Mouse (Mus musculus): ENCODE data around the gene Rab42.
A peak's percentile ranks its signal among the peaks of the same experiment; 100 is the strongest.
"Not testable (repeated sequence)": the region's sequence is repeated elsewhere in the genome, so short reads cannot be mapped to it uniquely, and the experiment has no call there.

Gene Rab42

DNA sequence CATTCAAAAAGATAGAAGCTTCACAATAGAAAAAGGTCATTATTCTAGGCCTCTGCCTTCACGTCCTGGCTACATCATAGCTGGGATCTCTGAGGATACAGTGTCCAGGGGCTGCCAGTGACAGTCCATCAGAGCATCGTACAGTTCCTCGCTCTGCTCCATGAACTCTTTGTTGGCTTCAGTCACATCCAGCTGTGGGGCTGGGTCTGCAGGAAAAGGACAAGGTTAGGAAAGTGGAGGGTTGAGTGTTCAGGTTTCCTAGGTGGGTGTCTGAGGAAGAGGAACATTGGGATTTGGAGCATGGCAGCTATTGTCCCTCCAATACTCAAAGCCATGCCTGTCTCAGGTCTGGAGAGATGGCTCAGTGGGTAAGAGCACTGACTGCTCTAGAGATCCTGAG is 8.6 kb upstream of the Rab42 start:
- no peak for DNase-seq (ENCODE audit: low spot score in 2 of 2)

GRCm38 (mm10) chr4:132311209-132311608 is 8.0 kb upstream of the Rab42 start:
- DNase-seq (ENCODE audit: low spot score in 2 of 2), result no peak

DNA sequence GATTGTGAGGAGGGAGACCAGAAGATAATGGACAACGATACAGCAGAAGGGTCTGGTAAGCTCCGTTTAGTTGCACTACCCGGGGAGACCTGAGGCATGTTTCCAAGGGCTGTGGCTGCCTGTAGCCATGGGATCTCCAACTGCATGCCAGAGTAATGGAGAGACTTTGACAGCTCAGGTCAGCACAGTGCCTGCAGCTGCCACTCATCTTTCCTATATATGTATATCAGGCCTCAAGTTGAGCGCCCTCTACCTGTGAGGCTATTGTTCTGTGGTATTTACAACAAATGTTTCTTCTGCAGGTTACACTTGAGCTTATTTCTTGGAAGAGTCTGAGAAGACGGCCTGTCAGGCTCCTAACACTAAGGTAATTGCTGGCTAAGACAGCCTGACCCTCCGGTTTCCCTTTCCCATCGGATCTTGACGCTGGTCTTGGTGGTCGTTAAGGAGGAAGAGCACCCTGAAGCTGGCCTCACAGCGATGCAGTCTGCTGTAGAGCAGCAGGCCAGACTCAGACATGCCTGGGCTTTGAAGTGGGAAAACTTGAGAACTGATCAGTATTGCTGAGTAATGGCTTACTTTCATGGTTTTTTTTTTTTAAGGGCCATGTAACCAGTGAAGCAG is 6.8 kb upstream of the Rab42 start:
- DNase-seq (ENCODE audit: low spot score in 2 of 2), result peak in 1 of 2 experiments; percentile 28

DNA sequence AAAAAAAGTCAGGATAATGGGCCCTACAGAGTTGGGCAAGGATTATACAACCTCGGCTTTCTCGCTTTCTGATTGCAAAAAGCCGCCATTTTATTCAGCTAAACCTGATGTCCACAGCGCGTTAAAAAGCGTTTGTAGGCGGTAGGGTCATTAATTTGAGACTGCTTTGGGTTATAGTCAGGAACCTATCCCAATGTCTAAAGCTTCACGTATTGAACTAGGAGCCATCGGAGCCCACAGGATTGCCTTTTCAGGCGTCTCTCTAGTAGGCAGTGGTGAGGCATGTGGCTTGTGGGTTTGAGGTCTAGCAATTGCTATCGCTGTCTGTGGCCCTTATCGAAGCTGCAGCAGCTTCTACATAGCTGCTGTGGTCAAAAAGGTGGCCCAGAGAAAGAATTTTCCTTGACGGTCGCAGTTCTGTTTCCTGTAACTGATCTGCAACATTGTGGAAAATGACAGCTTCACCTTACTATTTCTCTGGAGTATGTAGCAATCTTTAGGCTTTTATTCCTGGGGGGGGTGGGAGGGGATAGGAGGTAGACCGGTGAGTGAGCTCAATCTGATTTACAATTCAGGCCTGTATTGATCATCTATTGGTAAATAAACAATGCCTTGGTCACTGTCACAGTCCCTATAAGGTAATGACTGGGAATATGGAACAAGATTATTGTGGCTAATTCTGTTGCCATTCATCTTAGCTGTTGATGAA is 6.1 kb upstream of the Rab42 start:
- DNase-seq (ENCODE audit: low spot score in 2 of 2), result peak in 1 of 2 experiments; percentile 24

- DNase-seq (ENCODE audit: low spot score in 2 of 2), result peak; percentile 69 to 83
Measured at GRCm38 (mm10) chr4:132308437-132309139, 5.4 kb upstream of the Rab42 start.

DNA sequence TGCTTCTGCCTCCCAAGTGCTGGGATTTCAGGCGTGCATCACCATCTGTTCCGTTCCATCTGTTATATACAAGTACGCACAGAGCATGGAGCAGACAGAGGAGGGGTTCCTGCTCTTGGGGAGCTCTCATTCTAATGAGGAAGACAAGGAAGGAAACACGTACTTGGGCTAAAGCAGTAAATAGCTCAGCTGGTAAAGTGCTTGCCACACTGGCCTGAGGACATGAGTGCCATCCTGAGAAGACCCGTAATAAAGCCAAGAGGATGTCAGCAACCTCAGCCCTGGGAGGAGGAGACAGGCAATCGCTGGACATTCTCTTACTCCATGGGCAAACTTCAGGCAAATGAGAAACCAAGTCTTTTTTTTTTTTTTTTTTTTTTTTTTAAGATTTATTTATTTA is 2.8 kb upstream of the Rab42 start:
- DNase-seq (ENCODE audit: low spot score in 2 of 2), result no peak

- no peak for DNase-seq (ENCODE audit: low spot score in 2 of 2)
Measured at GRCm38 (mm10) chr4:132305276-132305675, 2.1 kb upstream of the Rab42 start.

DNA sequence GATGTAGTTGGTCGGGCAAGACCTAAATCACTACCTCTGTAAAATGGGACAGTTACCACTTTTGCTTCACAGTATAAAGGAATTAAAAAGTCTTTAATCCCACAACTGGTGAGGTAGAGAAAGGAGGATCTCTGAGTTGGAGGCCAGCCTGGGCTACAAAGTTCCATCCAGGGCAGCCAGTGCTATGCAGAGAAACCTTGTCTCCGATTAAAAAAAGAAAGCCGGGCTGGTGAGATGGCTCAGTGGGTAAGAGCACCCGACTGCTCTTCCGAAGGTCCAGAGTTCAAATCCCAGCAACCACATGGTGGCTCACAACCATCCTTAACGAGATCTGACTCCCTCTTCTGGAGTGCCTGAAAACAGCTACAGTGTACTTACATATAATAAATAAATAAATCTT is 299 bp upstream of the Rab42 start:
- DNase-seq (ENCODE audit: low spot score in 2 of 2), result not testable (repeated sequence)

- DNase-seq (ENCODE audit: low spot score in 2 of 2), result no peak
Measured at GRCm38 (mm10) chr4:132301965-132302938, 933 bp downstream of the Rab42 start.

DNA sequence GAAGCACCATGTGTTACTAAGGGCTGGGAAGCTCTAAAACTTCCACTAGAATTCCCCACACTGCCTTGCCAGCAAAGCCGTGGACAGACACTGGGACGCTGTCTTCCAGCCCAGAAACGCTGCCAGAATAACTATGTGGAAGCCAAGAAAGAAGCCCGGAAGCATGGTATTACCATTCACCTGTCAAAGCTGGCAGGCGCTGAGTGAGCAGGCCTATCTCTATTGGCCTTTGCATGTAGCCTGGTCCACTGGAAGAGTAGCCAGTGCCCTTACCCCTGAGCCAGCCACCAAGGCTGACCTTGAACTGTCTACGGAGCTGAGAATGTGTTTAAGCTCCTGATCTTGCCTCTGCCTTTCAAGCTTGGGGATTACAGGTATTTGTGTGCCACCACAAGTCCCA is 1.7 kb downstream of the Rab42 start:
- no peak for DNase-seq (ENCODE audit: low spot score in 2 of 2)

GRCm38 (mm10) chr4:132299849-132300248 is 3.3 kb downstream of the Rab42 start:
- DNase-seq (ENCODE audit: low spot score in 2 of 2), result no peak

DNA sequence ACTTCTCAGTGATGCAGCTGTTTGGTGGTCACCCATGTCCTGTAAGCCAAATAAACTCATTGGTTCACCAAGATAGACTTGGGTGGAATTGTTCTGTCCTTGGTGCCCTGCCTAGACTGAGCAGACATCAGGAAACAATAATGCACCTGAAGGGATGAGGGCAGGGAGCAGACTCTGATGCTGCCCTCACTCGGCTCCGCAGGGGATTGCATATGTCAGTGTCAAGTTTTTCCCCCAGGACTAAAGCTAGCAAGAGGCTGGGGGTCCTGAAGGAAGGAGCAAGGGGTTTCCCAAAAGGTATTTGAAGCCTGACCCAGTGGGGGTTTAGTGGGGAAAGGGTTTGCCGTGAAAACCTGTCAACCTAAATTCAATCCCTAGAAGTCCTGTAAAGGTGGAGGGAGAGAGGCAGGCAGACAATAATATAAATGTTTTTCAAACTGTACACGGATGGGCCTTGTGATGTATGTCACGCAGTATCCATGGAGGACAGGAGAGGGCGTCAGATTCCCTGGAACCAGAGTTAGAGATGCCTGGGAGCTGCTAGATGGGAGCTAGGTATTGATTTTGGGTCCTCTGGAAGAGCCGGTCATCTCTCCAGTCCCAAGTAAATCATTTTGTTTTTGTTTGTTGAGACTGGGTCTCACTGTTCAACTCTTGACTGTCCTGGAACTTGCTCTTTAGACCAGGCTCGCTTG is 7.3 kb downstream of the Rab42 start:
- DNase-seq (ENCODE audit: low spot score in 2 of 2), result no peak

GRCm38 (mm10) chr4:132293682-132294240 is 9.4 kb downstream of the Rab42 start:
- no peak for DNase-seq (ENCODE audit: low spot score in 2 of 2)

DNA sequence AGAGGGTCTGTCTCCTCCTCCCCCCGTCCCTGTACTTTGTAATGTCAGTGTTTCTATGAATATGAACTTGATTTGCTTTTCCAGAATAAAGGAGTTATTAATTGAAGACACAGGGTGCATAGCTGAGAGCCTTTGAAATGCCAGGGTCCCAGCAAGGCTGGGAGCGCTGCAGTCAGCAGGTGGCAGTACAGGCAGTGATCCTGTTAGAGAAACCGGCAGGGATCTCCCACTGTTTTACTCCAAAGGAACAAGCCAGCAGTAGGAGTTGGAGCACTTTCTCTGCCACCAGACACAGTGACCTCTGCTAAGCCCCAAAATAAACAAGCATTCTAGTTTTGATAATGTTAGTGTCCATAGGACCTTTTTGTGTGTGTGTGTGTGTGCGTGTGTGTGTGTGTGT is 10.2 kb downstream of the Rab42 start:
- DNase-seq (ENCODE audit: low spot score in 2 of 2), result peak in 1 of 2 experiments; percentile 35

GRCm38 (mm10) chr4:132291624-132292335 is 11.4 kb downstream of the Rab42 start:
- DNase-seq (ENCODE audit: low spot score in 2 of 2), result no peak

DNA sequence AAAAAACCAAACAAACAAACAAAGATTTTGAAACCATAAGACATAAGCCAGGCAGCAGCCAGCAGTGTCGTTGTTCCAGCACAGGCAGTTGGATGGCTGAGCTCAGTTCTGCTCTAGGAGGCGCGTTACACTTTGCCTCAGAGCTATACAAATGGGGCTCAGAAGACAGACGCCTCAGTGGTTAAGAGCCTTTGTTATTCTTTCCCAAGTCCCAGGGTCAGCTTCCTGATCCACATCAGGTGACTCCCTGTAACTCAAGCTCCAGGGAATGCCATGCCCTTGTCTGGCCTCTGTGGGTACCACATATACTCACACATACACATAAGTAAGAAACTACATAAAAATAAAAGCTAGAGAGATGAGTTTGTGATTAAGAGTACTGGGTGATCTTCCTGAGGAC is 12.1 kb downstream of the Rab42 start:
- DNase-seq (ENCODE audit: low spot score in 2 of 2), result no peak

- DNase-seq (ENCODE audit: low spot score in 2 of 2), result not testable (repeated sequence)
Measured at GRCm38 (mm10) chr4:132288840-132289239, 14.3 kb downstream of the Rab42 start.

GRCm38 (mm10) chr4:132275949-132276348 is 27.2 kb downstream of the Rab42 start:
- DNase-seq (ENCODE audit: low spot score in 2 of 2), result no peak

GRCm38 (mm10) chr4:132274156-132274862 is 28.9 kb downstream of the Rab42 start, which contains the start of gene Taf12:
Gene Taf12 (plus strand): TSS chr4:132274375.
- peak; percentile 81 to 91 for DNase-seq (ENCODE audit: low spot score in 2 of 2)
